Mouse (Mus musculus): ENCODE results near the gene Fcgr2b.

DNA sequence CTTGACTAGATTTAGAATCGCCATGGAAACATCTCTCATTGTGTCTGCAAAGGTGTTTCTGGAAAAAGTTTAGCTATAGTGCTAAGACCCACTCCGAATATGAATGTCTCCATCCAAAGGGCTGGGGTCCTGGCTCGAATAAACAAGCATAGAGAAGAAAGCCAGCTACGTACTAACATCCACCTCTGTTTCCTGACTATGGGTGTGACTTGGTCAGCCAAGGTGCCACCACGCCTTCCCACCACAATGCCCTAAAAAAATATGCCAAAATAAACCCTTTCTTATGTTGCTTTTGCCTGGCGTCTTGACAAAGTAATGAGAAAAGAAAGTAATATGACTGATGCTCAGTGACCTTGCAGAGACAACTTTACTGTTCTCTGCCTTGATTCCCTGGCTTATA lies 3.9 kb downstream of the Fcgr2b start:
- TF ChIP-seq POLR2A (IDR thresholded peaks at IDR 0.05; ENCODE audit: insufficient read length, low read depth) (no peak), USF1 (IDR thresholded peaks at IDR 0.05; ENCODE audit: low read depth) (no peak)
